Mouse (Mus musculus) ES-Bruce4 (cell line): Measurements from ENCODE around the gene Sgcg.

Source experiments
- EP300 ChIP-seq: IDR thresholded peaks from 2 replicates; pipeline ENCODE4 v1.6.1; 2011; ENCODE audit warnings: low read depth, low read length; ENCODE audit not compliant: insufficient read depth
- POLR2A ChIP-seq: IDR thresholded peaks from one replicate; pipeline ENCODE4 v1.8.1; 2011; ENCODE audit warnings: low read length; ENCODE audit not compliant: insufficient read depth

GRCm38 (mm10) chr14:61226151-61226550 is 32.1 kb downstream of the Sgcg start:
- TF ChIP-seq EP300 (no peak), POLR2A (no peak)
